Mouse (Mus musculus) ovary, postnatal 10 days (tissue): Measurements from ENCODE around the gene Mecr.

ENCODE experiments used
- DNase-seq: peaks from one replicate; pipeline ENCODE4 v3.0.0; 2022; ENCODE audit warnings: low spot score

Mecr gene

GRCm38 (mm10) chr4:131836351-131836881 lies 6.9 kb upstream of the Mecr start:
- no peak for DNase-seq

DNA sequence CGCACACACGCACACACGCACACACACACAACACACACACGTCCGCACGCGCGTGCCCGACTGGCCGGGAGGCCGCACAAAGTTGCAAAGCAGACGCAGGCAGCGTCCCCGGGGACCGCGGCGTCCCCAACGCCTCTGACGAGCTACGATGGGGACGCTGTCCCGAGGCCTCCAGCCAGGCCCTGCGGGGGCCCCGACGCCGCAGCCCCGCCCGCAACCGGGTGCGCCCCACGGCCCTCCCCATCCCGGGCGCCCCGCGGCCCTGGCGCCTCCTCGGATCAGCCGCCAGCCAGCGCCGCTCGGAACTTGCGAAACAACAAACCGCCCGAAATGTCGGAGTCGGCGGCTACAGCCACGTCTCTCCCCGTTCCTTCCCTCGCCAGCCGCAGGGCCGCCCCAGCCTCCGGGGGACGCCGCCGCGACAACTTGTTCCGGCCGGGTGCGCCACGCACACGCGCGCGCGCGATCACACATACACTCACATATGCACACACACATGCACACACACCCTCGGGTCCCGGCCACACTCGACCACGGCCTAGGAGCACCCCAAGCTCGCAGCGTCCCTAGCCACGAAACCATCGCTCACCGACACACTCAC lies 6.3 kb upstream of the Mecr start:
- peak; percentile 30 for DNase-seq

DNA sequence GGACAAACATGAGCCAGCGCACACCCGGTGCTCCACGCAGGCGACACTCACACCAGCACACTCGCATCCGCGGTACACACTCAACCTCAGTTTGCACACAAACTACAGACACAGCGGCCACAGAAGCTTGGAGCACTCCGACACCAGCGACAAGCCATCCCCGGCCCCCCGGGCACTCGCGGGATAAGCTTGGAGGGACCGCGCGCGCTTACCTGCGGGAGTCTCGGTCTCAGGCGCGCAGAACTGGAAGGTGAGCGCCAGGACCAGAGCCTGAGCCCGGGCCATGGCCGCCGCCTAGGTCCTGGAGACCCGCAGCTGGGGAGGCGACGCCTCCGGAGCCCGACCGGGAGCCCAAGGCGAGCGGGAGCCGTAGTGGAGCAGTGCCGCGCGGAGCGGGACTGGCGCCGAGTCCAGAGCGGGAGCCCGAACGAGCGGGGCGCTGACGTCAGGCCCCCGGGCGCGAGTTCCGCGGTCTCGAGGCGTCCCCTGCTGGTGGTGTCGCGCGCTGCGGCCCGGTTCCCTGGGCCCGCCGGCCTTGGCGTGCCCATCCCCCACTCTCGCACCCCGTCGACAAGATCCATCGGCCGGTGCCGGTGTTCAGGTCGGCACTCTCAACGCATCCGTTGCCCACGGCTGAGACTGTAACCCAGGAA lies 5.3 kb upstream of the Mecr start, which contains the start of gene Ptpru:
TSS of gene Ptpru (minus strand) at position 417 of the 653 bp plus-strand sequence.
- DNase-seq = peak; percentile 94

GRCm38 (mm10) chr4:131845991-131846778 lies 2.9 kb downstream of the Mecr start:
- DNase-seq = no peak

- no peak for DNase-seq
These were observed 4.8 kb downstream of the Mecr start for GRCm38 (mm10) chr4:131848082-131848481.

DNA sequence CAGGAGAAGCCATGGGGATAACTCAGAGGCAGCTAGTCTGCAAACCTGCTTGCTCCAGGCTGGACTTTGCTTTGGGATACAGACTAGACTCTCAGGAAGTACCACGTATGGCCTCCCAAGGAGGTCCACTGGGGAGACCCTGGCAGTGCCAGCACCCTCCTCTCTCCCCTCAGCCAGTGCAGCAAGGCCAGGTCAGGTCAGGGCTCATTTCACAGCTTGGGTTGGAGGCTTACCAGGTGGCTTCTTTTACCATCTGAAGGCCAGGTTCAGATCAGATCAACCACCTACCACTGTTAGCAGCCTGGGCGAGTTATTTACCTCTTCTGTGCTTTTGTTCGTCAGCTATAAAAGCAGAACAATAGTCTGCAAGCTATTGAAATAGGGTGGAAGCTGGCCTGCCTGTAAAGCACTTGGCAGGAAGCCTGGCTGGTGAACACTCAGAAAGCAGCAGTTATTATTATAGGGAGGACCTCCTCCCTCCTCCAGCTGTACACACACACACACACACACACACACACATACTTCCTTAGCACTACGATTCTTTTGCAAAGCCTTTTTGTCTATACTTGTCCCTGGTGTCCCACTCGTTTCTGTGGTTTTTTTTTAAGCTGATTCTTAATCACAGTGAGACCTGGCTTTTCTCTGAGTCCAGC lies 6.8 kb downstream of the Mecr start:
- no peak for DNase-seq

- DNase-seq = no peak
These were observed 11.7 kb downstream of the Mecr start for GRCm38 (mm10) chr4:131854950-131855349.

GRCm38 (mm10) chr4:131860492-131861340 lies 17.4 kb downstream of the Mecr start:
- peak; percentile 68 for DNase-seq

- no peak for DNase-seq
These were observed 18.1 kb downstream of the Mecr start for GRCm38 (mm10) chr4:131861341-131861739.

GRCm38 (mm10) chr4:131872672-131873292 lies 29.5 kb downstream of the Mecr start:
- DNase-seq = no peak

DNA sequence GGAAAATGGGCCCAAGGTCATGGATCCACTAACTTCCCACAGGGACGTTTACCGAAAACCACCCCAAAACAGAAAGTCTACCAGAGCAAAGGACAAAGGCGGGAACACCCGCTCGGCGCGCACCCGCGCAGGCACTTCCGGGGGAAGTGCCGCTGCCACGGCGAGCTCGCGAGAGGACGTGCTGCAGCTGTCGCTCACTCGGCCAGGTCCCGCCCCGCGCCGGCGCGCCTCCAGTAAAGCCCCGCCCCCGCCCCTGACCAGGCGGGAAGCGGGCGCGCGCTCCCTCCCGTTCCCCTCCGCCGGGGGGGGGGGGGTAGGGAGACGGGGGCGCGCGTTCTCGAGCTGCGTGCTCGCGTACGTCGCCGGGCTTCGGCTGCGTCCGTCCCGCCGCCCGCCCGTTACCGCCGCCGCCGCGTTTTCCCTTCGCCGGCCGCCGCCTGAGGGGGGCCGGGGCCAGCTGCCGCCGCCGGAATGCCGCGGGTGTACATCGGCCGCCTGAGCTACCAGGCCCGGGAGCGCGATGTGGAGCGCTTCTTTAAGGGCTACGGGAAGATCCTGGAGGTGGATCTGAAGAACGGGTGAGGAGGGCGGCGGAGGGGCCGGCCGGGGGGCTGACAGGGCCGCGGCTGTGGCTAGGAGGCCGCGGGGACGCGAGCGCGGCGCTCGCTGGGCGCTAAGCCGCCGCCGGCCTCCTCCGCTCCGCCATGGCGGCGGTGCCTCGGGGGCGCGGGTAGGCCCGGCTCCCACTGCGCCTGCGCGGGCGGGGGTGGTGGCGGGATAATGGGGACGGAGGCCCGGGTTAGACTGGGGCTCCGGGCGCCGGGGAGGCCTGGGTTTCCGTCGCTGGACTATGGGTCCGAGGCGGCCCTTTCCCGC lies 30.3 kb downstream of the Mecr start, which contains the start of gene Srsf4:
TSS of gene Srsf4 (plus strand) at position 325 of the 876 bp plus-strand sequence.
- DNase-seq = peak; percentile 83

DNA sequence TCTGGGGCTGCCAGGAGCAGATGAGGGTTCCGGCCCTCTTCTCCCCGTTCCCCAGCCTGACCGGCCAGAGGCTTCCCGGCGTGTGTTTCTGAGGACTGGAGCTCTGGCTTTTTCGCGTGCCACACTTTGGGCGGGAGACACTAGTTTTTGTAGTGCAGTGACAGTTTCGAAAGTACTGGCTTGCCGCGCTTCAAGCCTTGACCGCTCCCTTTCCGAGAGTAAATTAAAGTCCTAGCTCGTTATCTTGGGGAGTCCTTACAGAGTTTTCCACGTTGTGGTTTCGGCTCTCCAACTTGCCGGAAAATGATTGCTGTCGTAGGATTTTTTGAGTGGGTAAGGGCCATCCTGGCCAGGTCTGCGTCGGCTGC lies 30.9 kb downstream of the Mecr start:
- no peak for DNase-seq

DNA sequence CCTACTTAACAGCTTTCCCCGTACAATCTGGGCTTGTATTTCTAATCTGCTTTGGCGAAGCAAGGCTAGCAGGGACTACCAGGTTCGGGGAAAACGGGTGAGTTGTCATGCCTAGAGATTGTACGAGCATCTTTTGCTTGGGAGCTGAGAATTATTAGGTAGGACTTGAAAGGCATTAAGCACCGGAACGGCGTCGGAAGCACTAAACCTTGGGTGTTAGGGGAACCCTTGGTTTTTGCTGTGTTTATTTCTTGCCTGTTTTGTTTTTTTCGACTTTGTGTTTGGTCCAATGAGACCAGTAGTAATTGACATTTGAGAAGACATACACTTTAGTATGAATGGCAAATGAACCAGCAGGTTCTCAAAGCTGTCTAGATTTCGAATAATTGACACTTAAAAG lies 31.3 kb downstream of the Mecr start:
- no peak for DNase-seq

DNA sequence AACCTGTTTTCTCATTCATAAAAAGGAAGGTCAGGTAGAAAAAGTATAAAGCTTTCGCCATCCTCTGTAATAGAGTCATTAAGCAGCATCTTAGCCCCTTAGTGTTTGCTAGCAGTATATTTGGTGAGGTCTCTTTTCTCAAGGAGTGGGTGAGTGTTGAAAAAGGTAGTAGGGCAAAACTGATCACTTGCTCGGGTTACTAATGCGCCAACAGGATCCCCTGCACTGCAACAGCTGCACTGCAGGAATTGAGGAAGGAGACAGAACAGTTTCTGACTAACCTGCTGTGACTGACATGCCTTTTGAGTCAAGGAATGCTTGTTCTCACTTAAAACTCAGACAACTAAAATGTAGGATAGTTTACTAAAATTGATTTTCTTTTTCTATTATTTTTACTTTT lies 32.0 kb downstream of the Mecr start:
- no peak for DNase-seq

GRCm38 (mm10) chr4:131876836-131877235 lies 33.6 kb downstream of the Mecr start:
- DNase-seq = no peak

DNA sequence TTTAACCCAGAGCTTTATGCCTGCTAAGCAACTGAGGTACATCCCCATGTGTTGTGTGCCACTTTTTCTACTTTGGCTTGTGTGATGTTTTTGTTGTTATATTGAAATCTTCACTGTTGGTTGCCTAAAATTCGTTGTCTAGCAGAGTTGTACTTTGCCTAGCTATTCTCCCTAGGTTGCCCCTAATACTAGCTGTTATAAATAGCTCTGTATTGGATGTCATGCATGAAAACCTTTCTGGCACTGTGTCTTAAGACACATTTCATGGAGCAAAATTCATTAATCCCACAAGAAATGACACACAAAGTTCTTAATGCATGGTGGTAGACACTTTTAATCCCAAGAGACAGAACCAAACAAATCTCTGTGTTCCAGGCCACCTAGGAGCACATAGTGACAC lies 36.4 kb downstream of the Mecr start:
- no peak for DNase-seq

DNA sequence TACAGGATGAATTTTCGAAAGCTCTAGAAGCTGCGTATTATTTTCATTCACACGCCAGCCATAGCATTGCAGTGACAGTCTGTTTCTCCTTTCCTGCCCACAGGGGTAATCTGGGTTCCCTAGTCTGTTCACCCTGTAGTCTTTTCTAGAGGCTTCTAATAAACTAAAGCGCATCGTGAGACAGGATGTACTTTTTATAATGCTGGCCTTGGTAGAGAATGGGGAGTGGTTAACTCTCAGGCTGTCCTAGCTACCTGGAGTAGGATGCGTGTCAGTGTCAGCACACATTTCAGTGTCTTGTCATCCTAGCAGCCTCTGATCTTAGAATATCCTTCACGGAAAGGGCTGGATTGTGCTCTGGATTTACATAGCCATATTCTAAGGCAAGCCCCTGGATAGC lies 38.0 kb downstream of the Mecr start:
- no peak for DNase-seq

GRCm38 (mm10) chr4:131883571-131883970 lies 40.3 kb downstream of the Mecr start:
- no peak for DNase-seq

DNA sequence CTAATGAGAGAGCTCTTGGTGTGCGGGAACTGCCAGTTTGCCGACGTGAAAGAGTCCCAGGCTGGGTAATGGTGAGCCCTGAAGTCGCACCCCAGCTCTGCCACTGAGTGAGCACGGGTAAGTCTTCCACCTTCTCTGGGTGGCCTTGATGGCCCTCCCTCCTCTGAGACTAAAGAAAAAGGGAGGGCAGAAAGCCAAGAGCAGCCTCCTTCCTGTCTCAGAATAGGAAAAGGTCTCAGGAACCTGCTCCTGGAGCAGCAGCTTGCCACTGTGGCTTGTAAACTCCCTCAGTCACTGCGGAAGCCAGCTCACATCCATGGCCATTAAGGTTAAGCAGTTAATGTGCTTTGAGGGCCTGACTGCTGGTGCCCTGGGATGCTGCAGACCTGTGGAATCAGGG lies 42.1 kb downstream of the Mecr start:
- DNase-seq = no peak

- no peak for DNase-seq
These were observed 45.3 kb downstream of the Mecr start for GRCm38 (mm10) chr4:131888564-131888963.
